Mouse (Mus musculus) embryo, embryonic 11.5 days (tissue): Measurements from ENCODE around the gene March11.

Experiments used
- DNase-seq: peaks from one replicate; pipeline ENCODE4 v3.0.0-alpha.2; 2012; ENCODE audit warnings: low read depth, low spot score

The March11 gene

GRCm38 (mm10) chr15:26374232-26374631 lies 65.4 kb downstream of the March11 start:
- DNase-seq, result no peak

- no peak for DNase-seq
Observed at GRCm38 (mm10) chr15:26374946-26375345, 66.1 kb downstream of the March11 start.

DNA sequence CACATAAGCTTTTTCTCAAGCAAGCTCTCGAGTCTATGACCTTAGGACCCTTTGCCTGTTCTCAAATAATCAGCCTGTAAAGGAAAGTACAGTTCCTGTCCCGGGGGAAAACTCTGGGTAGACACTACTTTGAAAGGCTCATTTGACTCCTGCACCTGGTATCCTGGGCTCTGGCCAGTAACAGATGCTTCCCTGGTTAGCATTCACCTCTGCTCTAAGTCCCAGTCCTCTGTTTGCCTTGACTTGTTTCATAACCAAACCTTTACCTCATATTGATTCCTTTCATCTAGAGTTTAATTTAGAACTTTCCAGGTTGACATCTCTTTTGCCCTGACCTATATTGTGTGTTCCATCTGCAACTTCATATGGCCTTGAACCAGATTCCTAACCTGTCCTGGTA lies 68.5 kb downstream of the March11 start:
- no peak for DNase-seq

GRCm38 (mm10) chr15:26378879-26379278 lies 70.0 kb downstream of the March11 start:
- DNase-seq, result no peak

DNA sequence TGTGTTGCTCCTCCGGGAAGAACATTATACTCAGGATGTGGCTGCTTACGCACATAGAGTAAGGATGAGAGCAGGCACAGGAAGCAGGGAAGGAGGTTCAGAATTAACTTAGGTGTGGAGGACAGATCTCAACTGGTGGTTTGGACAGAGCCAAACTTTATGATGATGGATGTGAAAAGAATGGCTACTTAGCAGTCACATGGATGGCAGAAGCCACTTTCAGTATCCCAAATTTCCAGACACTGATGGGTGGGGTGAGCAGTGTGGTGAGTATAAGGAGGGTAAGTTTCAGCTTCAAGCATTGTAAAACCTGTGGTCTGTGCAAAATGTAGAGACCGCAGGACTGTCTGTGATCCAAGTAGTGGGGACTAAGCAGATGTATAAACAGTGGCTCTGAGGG lies 71.0 kb downstream of the March11 start:
- no peak for DNase-seq

DNA sequence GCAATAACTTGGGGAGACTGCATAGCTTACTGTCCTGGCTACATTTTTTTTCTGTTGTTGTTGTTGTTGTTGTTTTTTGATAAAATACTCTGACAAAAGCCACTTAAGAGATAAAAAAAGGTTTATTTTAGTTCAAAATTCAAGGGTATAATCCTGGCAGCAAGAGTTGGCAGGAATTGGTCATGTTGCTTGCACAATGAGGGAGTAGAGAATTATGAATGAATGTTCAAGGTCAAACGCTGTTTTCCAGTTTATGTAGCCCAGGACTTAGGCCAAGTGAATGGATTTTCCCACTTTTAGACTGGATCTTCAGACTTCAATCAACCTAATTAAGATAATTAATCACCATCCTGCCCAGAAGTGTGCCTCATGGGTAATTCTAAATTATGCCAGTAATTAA lies 72.0 kb downstream of the March11 start:
- DNase-seq, result no peak

- DNase-seq, result no peak
Observed at GRCm38 (mm10) chr15:26390001-26390400, 81.2 kb downstream of the March11 start.

DNA sequence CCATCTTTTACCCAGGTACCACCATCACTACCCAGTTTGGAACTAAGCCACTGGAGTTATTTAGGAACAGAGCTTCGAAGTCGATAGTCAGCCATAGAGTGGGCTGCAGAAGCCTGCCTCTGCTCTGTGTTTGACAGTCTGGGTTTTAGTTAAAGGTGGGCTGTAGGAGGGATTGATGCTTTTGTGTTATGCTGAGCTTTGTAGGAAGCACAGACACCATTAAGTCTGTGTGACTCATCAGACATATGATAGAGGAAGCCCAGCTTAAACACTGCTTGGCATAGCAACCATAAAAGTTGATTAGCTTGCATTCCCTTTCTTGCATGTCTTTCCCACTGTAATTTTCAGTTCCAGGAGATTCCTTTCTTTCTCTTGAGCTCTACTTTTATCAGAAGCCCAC lies 87.7 kb downstream of the March11 start:
- DNase-seq, result no peak

- no peak for DNase-seq
Observed at GRCm38 (mm10) chr15:26425284-26425683, 116.4 kb downstream of the March11 start.

GRCm38 (mm10) chr15:26426231-26426630 lies 117.4 kb downstream of the March11 start:
- DNase-seq, result no peak

DNA sequence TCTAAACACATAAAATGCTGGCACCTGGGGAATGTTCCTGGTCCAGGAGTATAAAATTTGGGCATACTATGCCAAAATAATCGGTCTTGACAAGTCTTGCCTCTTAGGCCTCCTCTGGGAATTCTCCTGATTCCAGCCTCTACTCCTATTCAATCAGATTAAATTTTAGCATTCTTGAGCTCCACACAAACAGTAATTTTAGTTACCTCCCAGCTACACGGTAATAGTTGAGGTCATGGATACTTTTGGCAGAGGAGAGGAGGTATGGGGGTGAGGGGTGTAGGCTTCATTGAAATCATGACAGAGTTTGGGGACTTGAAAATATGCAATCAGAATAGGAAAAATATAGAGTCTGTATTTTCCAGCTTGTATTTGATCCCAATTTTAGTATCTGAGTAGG lies 121.7 kb downstream of the March11 start:
- no peak for DNase-seq

- no peak for DNase-seq
Observed at GRCm38 (mm10) chr15:26432676-26433075, 123.8 kb downstream of the March11 start.

- no peak for DNase-seq
Observed at GRCm38 (mm10) chr15:26435725-26436124, 126.9 kb downstream of the March11 start.

GRCm38 (mm10) chr15:26437113-26437512 lies 128.3 kb downstream of the March11 start:
- no peak for DNase-seq
